Mouse (Mus musculus) regulatory T cell (primary cell): ENCODE data around the gene Creld1.

Experiments
- in situ Hi-C: fragments of 300-600 bp; cut with MboI, MseI; formaldehyde crosslinking; loops from one replicate; pipeline ENCODE4 v1.15.1; 2025; ENCODE audit warnings: high pct_unique_total_duplicates

Gene Creld1

DNA sequence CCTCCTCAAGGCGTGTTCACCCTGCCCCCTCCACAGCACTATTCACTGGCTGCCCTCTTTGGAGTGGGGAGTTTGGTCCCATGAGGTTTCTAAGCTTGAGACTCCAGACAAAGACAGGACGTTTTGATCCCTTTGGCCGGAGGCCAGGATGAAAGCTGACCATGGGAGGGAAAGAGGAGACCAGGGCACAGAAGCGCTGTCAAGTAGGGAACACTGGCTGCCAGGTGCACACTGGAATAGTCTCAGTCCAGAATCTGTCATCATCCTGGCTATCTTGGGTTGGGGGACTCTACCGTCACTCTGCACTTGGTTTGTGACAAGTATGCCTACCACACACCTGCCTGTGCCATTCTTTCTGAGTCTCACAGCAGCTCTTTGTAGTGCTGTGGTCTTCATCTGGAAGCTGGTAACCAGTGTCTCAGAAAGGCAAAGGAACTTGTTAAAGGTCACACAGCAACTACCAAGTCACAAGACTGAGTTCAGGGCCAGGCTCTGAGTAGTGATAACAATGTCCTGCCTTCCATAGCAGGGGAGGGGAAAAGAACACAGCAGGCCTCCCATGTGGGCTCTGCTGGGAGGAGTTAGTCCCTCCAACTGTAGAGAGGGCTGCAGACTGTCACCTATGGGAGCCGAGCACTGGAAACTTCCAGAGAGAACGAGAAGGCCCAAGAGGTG is 25.3 kb downstream of the Creld1 start:
- in situ Hi-C loops, result no loop called here

DNA sequence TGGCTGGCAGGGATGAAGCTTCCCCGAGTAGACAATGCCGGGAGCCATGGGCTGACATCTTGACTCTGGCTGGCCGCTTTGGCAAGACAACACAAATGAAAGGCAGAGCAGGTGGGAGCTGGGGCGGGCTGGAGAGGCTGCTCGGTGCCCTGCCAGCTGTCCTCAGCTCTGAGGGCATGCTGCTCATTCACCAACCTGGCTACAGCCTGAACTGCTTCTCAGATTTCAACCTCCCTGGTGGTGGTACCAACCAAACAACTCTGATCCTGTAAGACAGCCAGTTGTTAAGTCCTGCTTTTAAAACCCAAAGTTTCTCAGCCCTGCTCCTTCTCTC is 25.8 kb downstream of the Creld1 start:
- in situ Hi-C loops, result no loop called here

DNA sequence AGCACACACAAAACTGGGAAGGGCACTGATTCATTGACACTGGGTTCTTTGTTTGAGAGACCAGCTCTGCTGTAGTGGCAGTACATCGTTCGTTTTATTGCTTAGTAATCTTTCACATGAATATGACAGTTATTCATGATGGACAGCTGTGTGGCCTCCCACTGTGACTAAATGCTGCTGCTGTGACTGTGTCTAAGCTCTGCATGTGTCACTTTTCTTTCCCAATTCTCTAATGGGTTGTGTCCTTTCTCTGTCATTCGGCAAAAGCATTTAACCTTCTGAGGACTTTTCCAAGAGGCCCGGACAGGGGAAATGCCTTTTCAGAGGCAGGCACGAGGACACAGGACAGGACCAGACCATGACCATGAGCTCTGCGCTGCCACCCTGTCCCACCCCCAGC is 30.8 kb downstream of the Creld1 start:
- in situ Hi-C loops, result no loop called here

DNA sequence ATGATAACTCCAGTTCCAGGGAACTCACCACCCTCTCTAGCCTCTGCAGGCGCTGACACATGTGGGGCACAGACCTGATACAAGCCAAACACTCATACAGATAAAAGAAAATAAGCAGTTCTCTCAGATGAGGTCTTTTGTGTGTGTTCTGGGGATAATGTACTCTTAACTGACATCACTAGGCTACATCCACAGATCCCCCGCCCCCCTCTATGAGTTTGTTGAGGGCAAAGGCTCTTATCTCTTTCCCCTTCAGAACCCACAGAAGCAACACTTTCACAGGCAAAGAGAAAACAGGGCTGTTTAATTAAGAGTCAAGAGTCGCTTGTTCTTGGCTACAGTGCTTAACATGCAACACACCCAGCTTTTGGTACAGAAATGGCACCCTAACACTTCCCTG is 31.5 kb downstream of the Creld1 start:
- in situ Hi-C loops, result no loop called here

DNA sequence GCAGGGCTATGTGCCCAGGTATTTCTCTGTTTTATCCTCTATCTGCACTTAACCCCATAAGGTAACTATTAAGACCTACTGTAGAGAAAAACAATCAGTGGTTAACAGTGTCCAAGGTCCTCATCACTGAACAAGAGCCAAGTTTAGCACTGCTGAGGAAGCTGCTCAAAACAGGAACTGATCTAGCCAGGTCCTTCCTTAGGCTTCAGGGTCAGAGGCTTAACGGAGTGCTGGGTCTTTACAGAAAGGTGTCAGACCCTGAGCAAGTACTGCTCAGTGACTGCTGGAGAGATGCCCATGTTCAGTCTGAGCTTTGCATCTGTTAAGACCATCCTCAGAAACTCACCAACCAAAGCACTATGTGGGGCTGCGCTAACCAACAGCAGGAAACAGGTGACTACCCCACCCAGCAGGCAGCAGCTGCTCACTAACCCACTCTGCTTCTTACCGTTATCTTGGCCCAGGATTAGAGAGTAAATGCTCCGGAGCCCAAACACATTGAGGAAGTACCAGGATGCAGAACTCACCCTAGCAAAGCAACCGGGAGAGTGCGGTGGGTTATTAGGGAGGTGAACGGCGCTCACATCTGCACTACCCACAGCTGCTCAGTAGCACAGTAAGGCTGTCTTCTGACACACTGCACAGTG is 34.5 kb downstream of the Creld1 start:
- in situ Hi-C loops, result no loop called here

DNA sequence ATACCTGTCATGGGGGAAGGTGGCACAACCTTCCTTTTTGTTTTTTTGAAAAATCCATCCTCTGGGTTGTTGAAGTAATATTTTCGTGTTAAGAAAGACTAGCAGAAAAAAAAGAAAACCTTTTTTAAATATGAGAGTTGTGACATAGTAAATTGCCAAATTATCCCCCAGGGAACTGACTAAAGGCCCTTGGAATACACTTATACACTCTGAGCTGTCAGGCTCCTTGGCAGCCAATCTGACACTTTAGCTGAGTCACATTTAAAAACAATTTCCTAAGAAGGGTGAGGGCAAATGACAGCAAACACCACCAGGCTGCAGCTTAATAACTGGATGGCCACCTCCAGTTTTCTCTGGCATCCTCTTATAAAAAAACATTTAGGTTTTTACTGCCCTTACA is 39.2 kb downstream of the Creld1 start:
- in situ Hi-C loops, result no loop called here

DNA sequence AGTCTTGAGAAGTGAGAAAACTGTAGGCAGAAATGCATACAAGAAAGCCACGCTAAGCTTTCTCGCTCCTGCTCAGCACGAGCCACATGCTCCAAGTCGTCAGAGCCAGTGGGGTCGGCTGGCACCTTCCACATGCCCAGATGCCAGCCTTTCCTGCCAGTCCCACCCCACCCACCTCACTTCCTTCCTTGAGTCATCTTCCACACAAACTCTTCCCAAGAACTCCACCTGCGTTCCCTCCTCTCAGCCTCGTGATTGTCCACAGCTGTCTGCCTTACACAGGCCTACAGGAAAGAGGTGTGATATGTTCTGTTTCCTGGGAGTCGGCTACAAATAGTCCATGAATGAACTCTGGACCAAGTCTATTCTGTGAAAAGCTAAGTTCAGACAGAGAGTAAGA is 40.3 kb downstream of the Creld1 start:
- in situ Hi-C loops, result no loop called here

DNA sequence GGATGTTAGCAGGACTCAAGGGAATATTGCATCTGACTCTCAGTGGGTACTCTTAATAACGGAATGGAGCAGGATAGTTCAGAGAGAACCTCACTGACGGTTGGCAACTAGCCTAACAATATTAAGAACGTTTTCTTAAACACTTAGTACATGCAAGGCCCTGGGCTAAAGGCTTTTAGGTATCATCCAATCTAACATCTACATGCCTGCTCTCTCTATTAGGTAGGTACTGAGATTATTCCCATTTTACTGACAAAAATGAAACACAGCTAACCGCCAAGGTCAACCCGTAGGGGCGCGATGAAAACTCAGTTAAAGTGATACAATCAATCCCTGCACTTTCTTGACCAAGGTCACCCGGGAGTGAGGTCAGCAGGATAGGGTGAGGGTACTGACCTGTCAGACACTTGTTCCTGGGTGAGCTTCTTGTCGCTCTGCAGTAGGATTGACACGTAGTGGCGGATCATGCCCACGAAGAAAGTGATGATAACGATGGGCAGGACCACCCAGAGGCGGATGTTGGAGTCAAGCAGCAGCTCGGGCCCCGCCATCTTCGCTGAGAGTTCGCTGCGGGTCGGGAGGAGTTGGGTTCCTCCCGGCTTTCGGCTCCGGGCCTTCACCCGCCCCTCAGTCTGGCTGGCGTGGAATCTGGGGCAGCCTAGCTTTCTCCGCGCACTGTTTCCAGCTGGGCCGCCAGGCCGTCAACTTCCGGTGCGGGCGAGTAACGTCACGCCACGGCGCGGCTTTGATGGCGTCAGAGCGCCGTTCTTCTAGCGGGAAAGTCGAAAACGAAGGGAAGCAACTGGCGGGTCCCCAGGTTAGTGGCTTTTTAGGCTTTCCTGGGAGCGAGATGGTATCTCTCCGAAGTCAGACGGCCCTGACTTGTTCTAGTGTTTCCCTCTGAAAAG is 48.1 kb downstream of the Creld1 start, which contains the start of the genes Emc3 and Fancd2:
Emc3 (minus strand) TSS at position 721 of the 908 bp plus-strand sequence.
Fancd2 (plus strand) TSS at position 751 of the 908 bp plus-strand sequence.
- in situ Hi-C loops, result no loop called here

DNA sequence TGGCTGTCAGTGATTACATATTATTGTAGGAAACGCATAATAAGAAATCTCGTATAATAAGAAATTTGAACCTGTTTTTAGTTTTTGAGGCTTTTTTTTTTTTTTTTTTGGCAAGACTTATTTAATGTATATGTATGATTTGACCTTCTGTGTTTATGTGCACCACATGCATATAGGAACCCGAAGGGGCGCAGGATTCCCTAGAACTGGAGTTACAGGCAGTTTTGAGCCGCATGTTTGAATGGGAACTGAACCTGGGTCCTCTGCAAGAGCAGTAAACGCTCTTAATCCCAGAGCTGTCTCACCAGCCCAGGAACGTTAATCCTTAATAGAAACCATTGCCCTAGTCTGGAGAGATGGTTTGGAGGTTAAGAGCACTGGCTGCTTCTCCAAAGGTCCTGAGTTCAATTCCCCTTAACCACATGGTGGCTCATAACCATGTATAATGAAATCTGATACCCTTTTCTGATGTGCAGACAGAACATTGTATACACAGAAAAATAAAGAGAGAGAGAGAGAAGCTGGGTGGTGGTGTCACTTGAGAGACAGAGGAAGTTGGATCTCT is 48.8 kb downstream of the Creld1 start:
- in situ Hi-C loops, result no loop called here

DNA sequence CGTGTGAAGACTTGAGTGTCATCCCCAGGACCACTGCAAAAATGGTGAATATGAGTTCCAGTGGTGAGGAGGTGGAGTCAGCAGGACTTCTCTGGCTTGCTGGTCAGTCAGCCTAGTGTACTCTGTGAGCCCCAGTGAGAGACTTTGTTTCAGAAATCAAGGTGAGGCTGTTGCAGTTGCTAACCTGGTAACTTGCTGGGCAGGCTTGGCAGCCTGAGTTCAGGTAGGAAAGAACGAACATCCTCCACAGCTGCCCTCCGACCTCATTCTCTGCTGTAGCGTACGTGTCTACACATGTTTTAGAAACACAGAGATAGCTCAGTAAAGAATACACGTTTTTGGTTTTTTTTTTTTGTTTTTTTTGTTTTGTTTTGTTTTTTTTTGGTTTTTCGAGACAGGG is 51.8 kb downstream of the Creld1 start:
- in situ Hi-C loops, result no loop called here

DNA sequence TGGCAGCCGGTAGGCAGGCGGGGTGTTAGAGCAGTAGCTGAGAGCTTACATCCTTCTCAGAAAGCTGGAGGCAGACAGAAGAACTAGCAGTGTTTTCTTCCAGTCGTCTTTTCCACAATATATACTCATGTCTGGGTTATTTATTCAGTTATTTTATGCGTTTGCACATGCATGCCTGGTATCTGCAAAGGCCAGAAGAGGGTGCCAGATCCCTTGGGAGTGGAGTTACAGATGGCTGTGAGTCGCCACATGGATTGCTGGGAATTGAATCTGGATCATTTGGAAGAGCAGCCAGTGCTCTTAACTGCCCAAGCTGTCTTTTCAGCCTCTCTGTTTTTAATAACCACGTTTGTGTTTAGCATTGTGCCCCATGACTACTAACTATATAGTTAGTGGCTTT is 58.5 kb downstream of the Creld1 start:
- in situ Hi-C loops, result no loop called here
